Mouse (Mus musculus): ENCODE measurements around the gene Ppm1j.
"Not testable (repeated sequence)": the region's sequence is repeated elsewhere in the genome, so short reads cannot be mapped to it uniquely, and the experiment has no call there.

Ppm1j gene

DNA sequence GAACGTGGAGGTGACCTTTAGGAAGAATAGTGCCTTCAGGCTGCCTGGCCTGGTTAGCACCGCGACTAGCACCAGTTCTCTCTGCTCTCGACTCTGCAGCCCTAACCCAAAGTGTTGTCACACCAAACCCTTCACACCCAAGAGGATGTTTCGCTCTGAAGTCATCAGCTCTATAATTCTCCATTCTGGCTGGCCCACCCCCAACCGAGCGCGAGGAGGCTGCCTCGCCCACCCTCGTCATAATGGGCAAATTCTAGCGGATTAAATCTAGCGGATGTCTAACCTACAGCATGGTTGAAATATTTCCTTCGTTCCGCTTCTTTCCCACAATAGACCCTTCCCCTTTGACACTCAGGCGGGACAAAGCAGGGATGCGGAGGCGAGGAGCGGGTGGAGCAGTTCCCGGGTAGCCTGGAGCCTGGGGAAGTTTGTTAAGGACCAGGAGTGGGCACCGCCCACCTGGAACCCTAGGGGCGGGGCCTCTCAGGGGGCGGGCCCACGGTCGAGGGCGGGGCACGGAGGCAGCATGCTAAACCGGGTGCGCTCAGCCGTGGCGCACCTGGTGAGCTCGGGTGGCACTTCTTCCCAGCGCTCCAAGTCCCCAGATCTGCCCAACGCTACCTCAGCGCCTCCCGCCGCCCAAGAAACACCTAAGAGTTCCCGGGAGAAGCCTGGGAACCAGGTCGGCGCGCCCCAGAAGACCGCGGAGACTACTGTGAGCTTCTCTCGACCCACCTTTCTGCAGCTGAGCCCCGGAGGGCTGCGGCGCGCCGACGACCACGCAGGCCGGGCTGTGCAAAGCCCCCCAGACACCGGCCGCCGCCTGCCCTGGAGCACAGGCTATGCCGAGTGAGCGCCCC lies at the start of gene Ppm1j:
Gene Ppm1j, plus strand, starts transcription at position 496 of the 860 bp plus-strand sequence.
- peak; percentile 61 for DNase-seq (ENCODE audit: low read depth, low spot score)

GRCm38 (mm10) chr3:104732907-104733306 lies 47.9 kb upstream of the Ppm1j start:
- no peak for DNase-seq (ENCODE audit: low read depth, low spot score)

DNA sequence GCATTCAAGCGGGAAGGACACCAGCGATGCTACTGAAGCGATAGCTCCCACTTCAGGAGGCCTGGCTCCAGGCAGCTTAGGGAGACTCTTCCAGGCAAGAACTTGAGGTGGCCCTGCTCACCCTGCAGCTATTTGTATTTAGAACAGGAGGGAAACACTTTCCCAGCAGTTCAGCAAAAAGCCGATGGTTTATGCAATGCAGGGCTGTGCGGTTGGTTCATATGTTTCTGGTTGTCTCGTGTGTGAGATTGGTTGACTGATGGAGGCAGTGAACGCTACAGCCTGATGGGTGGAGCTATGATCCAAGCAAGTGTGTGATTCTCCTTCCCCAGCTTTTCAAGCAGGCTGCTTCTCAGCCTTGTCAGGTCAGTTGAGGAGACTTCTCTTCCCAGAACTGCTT lies 46.2 kb upstream of the Ppm1j start:
- no peak for DNase-seq (ENCODE audit: low read depth, low spot score)

DNA sequence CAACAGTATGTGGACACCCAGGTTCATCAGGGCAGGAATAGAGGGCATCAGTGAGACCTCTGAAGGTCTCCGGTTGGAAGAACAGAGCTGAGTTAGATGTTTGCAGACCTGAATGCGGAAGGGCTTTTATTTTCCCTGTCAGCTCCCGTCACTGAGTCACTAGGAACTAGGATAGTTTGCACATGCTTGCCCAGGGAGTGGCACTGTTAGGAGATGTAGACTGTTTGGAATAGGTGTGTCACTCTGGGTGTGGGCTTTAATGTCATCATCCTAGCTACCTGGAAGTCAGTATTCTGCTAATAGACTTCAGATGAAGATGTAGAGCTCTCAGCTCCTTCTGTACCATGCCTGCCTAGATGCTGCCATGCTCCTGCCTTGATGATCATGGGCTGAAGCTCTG lies 38.9 kb upstream of the Ppm1j start:
- no peak for DNase-seq (ENCODE audit: low read depth, low spot score)

DNA sequence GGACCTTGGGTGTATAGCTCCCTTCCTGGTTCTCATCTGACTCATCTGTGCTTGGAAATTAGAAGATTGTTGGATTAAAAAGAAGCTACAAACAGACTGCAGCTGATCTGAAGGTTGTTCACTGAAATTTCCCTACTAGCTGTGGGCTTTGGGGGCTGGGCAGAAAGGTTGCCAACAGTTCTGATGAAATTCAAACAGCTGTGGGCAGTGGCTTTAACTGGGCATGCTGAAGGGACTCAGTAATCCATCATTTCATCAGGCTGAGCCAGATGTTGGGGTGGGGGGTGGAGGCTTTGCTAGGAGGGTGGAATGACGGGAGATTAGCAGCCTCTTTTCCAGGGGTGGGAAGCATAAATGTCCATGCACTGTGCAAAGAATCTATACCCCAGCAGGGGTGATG lies 37.7 kb upstream of the Ppm1j start:
- no peak for DNase-seq (ENCODE audit: low read depth, low spot score)

- no peak for DNase-seq (ENCODE audit: low read depth, low spot score)
Observed at GRCm38 (mm10) chr3:104743864-104744263, 37.0 kb upstream of the Ppm1j start.

- not testable (repeated sequence) for DNase-seq (ENCODE audit: low read depth, low spot score)
Observed at GRCm38 (mm10) chr3:104752845-104753244, 28.0 kb upstream of the Ppm1j start.

- DNase-seq (ENCODE audit: low read depth, low spot score) = peak; percentile 92
Observed at GRCm38 (mm10) chr3:104758406-104758805, 22.4 kb upstream of the Ppm1j start.

- DNase-seq (ENCODE audit: low read depth, low spot score) = no peak
Observed at GRCm38 (mm10) chr3:104758869-104759268, 22.0 kb upstream of the Ppm1j start.

GRCm38 (mm10) chr3:104762103-104762863 lies 18.6 kb upstream of the Ppm1j start:
- not testable (repeated sequence) for DNase-seq (ENCODE audit: low read depth, low spot score)

DNA sequence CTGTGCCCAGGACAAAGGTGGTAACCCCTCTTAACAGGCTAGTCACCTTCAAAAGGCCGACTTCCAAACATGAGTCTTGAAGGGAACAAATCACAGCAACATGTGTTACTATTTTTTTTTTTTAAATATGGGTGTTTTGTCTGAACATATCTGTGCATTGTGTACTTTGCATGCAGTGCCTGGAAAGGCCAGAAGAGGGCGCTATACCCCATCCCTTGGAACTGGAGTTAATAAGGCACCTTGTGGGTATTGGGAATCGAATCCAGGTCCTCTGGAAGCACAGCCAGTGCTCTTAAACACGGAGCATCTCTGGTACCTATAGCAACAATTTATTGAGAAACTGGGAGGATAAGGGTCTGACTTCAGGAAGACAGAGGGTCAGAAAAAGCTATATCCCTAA lies 15.8 kb upstream of the Ppm1j start:
- DNase-seq (ENCODE audit: low read depth, low spot score) = no peak

DNA sequence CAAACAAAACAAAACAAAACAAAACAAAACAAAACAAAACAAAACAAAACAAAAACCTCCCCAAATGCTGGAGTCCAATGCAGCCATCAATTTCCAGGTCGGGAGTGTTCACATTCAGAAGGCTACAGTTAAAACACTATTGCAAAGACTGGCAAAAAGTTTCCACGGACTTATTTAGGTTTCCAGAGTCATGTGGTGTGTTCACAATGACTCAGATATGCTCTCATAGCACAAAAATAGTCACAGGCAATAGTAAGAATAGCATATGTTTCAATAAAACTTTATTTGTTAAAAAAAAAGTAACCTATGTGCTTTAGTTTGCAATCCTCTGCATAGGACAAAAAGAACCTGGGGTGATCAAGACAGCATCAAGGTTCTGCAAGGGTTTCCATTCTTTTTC lies 13.7 kb upstream of the Ppm1j start:
- no peak for DNase-seq (ENCODE audit: low read depth, low spot score)

- DNase-seq (ENCODE audit: low read depth, low spot score) = no peak
Observed at GRCm38 (mm10) chr3:104767716-104768115, 13.1 kb upstream of the Ppm1j start.

GRCm38 (mm10) chr3:104769135-104769534 lies 11.7 kb upstream of the Ppm1j start:
- DNase-seq (ENCODE audit: low read depth, low spot score) = no peak

- no peak for DNase-seq (ENCODE audit: low read depth, low spot score)
Observed at GRCm38 (mm10) chr3:104770035-104770434, 10.8 kb upstream of the Ppm1j start.

DNA sequence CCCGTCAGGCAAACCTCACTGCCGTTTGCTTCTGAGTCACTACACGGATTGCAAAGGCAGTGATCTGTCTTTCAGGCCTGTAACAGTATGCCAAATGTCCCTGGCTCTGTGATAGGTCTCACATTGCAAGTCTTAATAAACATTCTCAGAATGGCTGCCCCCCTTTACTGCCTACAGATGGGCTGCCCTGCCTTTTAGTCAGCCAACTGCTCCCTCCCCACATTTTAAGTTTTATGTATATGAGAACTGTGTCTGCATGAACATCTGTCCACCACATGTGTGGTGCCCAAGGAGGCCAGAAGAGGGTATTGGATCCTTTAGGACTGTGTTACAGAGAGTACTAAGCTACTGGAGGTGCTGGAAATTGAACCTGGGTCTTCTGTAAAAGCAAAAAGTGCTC lies 9.9 kb upstream of the Ppm1j start:
- DNase-seq (ENCODE audit: low read depth, low spot score) = no peak

- DNase-seq (ENCODE audit: low read depth, low spot score) = no peak
Observed at GRCm38 (mm10) chr3:104771460-104771859, 9.4 kb upstream of the Ppm1j start.

GRCm38 (mm10) chr3:104773301-104773700 lies 7.6 kb upstream of the Ppm1j start:
- DNase-seq (ENCODE audit: low read depth, low spot score) = no peak

DNA sequence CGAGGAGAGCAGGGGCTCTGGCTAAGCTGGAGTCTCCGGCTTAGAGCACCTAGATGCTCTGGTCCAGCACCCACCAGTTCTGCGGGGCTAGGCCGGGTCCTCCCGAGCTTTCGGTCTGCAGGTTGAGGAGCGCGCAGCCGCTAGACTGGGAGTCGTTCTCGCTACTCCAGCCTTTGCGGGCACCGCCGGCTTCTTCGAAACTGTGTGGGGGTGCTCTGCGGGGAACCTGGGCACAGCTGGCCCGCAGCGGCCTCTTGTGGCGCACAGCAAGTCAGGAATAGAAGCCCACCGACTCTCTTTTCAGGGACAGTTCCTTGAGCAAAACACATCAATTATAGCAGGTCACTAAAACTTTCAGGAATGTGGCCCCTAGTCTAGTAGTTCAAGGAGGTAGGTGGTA lies 3.5 kb upstream of the Ppm1j start:
- peak; percentile 69 for DNase-seq (ENCODE audit: low read depth, low spot score)

DNA sequence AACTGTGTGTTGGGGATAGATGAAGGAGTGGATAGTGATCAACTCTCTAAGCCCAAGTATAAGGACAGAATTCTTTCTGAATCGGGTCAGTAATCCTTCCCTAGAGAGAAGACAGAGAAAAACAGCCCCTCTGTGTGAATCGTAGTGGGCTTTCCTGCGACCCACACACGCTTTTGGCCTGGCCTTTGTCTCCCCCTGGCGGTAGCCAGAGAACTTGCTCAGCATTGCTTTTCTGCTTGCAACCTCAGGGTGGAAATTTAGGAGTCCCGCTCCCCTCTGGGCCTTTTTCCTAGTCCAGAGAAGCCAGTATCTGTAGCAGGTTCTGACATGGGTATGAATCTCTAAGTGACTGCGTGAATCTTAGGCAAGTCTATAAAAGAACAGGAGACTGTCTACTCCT lies 907 bp upstream of the Ppm1j start:
- DNase-seq (ENCODE audit: low read depth, low spot score) = peak; percentile 89

DNA sequence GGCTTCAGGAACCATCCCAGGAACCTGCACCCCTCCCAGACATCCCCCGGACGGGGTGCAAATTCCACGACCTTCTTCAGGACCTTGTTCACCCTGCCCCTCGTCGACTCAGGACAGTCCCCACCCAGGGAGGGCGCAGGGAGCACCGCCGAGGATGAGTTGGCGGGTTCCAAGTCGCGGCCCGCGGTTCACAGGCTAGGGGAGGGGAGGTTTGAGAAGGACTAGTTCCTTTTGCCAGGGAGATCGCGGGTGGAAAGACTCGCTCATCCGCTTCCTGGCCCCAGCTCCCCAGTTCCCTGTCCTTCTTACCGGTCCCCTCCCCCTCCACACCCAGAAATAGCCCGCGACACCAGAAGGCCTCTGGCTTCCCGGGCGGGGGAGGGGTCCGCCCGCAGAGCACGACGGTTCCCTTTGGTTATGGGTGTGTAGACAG lies 631 bp downstream of the Ppm1j start, which contains the start of gene Fam19a3:
Gene Fam19a3, minus strand, starts transcription at position 370 of the 433 bp plus-strand sequence.
- DNase-seq (ENCODE audit: low read depth, low spot score) = no peak

GRCm38 (mm10) chr3:104782061-104782681 lies 1.3 kb downstream of the Ppm1j start:
- no peak for DNase-seq (ENCODE audit: low read depth, low spot score)
